Mouse (Mus musculus) liver, adult 2 months (tissue): ENCODE measurements around the gene Cxcr5.

Experiments
- CTCF ChIP-seq: fragments of 200-500 bp; IDR thresholded peaks from 2 replicates; pipeline ENCODE4 v1.5.1; 2011; ENCODE audit warnings: low read depth, low read length, control low read depth
- POLR2A ChIP-seq: fragments of 200-500 bp; IDR thresholded peaks from 2 replicates; pipeline ENCODE4 v1.6.1; 2011; ENCODE audit warnings: low read length, control low read depth; ENCODE audit not compliant: insufficient read depth; ENCODE audit errors: extremely low read depth

DNA sequence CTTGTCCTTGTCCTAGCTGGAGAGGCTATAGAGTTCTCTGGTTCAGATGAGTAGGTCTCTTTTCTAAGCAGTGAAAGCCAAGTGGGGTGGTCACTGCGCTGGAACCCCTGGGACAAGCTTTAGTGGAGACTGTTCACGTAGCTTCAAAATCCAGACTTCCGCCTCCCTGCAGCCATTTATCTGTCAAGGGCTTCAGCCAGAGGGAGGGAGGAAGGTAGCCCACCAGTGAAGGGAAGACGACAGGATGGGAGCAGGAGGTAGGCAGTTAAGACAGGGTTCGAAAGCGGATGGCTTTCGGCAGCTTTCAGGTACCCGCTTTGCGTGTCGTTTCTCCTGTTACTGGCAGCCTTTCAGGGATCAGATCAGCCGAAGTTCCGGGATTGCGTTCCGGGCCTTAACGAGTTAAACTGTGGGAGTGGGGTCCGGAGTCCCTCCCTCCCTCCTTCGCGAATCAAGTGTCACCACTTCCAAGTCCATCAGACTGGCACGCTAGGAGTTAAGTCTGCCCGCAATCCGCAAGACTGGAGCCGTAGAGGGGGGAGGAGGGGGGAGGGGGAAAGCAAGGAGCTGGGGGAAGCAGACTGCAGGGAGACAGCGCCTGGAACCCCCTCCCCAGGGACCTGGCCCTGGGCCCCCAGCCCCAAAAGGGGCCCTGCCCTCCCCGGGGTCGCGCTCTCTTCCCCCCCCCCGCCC is 83.3 kb downstream of the Cxcr5 start:
- TF ChIP-seq POLR2A (no peak), CTCF (no peak)
